Mouse (Mus musculus): ENCODE data around the gene F5.
"Not testable (repeated sequence)": the region's sequence is repeated elsewhere in the genome, so short reads cannot be mapped to it uniquely, and the experiment has no call there.

F5 gene

GRCm38 (mm10) chr1:164159781-164160180, 8.1 kb downstream of the F5 start:
- DNase-seq (ENCODE audit: low spot score), result no peak

GRCm38 (mm10) chr1:164162745-164163144, 11.1 kb downstream of the F5 start:
- DNase-seq (ENCODE audit: low spot score), result no peak

DNA sequence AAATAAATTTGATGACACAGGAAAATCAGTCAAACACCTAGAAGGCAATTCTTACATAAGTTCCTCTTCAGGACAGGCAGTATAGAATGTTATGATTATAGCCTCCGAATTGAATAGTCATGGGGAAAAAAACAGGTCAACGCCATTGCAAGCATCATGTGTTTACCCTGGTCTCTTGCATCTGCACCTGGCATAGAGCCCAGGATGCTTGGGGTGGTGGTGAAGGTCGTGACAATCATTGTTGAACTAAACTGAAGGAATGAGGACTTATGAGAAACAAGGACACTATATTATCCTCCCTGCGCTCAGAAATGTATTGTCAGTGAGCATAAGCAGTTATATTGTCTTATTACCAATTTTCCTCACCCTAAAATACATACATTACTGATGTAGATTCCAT, 17.2 kb downstream of the F5 start:
- no peak for DNase-seq (ENCODE audit: low spot score)

DNA sequence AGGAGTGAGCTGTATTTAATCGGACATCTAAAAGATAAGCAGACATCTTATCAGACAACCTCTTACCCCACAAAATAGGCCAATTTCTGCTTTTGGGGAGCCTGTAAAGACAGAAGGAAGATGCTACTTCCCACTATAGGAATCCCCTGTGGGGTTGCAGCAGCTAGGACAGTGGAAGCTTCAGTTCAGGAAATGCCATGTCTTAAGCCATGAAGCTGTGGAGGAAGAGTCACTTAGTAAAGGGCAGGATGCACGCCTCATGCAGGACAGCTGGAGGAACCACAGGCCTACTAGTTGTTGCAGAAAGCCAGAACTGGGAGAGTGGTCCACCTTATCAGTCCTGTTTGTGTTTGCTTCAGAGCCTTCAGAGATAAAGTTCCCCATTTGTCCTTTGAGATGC, 18.8 kb downstream of the F5 start:
- DNase-seq (ENCODE audit: low spot score), result no peak

GRCm38 (mm10) chr1:164173145-164173544, 21.5 kb downstream of the F5 start:
- no peak for DNase-seq (ENCODE audit: low spot score)

GRCm38 (mm10) chr1:164176856-164177255, 25.2 kb downstream of the F5 start:
- no peak for DNase-seq (ENCODE audit: low spot score)

GRCm38 (mm10) chr1:164178429-164178828, 26.8 kb downstream of the F5 start:
- DNase-seq (ENCODE audit: low spot score), result no peak

DNA sequence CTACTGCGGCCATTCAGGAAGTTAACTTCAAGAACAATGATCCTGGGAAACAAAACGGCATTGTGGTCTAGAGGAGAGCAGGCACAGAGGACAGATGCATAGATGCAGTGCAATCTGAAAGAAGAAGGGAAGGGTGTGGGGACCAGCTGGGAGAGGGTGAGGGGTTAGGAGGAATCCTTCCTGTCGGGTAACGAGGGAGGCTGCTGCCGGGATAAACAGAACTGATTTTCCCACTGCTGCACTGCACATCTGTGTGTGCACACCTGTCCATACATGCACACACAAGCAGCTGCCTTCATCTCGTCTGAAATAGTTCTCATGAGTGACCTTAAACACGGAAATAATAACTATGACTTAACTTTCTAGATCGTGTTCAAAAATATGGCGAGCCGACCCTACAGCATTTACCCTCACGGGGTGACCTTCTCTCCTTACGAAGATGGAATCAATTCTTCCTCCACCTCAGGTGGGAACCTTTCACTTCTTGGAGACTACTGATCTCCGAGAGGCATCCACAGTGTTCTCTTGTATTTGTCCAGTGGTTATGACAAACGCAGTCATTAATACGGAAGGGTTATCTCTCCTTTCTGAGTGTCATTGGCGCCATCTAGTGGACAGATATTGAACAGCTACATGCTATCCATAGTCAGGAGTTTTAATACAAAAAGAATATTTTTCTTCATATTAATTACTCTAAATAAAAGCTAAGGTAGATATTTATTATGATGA, 32.7 kb downstream of the F5 start:
- DNase-seq (ENCODE audit: low spot score), result peak; percentile 63

DNA sequence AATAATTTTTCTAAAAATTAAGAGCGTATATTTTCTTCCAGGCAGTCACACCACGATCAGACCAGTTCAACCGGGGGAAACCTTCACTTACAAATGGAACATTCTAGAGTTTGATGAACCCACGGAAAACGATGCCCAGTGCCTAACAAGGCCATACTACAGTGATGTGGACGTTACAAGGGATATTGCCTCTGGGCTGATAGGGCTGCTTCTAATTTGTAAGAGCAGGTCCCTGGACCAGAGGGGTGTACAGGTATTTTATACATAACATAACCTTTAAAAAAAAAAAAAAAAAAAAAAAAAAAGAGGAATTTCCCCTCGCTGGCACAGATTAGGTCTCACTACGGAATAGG, 33.2 kb downstream of the F5 start:
- DNase-seq (ENCODE audit: low spot score), result no peak

DNA sequence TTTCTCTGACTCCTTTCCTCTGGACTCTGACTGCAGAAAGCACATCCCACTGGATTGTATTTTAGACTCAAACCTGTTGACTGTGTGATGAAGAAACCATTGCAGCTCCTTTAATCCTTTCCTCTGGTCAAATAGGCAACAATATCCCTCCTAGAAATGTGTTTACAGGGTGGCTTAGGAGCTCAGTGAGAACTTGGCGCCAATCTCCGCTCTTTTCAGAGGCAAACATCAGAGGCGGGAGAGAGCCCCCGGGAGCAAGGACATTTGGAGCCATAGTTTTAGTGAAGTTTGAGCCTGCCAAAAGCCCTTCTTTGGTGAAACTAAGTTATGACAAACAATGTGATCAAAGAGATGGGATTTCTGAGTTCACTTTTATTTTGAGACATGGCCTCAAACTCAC, 33.7 kb downstream of the F5 start:
- no peak for DNase-seq (ENCODE audit: low spot score)

GRCm38 (mm10) chr1:164187002-164187560, 35.4 kb downstream of the F5 start:
- DNase-seq (ENCODE audit: low spot score), result no peak

DNA sequence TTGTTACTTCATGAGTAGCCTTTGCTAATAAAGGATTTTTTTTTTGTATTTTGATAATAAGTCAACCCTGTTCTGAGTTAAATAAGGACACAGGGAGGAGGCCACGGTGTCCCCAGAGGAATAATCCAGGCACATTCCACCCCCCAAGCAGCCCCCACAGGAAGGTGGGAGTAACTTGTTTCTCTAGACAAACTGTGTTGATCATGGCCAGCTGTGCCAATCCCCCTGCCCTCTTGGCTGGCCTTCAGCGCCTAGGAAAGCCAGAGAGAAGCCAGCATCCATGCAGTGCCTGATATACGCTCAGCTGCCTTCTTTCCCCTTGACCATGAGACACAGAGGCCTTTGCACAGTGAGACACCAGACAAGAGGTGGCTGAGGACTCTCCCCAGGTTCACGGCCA, 47.9 kb downstream of the F5 start:
- no peak for DNase-seq (ENCODE audit: low spot score)

DNA sequence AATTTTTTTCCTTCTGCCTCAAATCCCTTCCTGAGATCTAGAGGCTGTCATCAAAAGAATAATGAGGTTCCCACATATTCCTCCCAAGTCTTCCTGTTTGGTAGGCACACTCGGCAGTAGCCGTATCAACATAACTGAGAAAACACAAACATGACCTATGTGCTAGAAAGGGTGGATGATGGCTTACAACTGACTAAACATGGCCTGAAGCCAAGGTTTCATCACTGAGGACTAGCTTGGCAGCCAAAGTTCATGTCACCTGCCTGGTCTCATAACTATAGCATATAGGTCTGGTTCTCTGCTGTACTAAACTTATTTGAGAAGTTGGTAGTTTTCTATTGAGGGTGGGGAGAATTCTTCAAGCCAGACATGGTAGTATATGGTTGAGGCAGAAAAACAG, 56.8 kb downstream of the F5 start:
- no peak for DNase-seq (ENCODE audit: low spot score)

- DNase-seq (ENCODE audit: low spot score), result no peak
Observed at GRCm38 (mm10) chr1:164210899-164211298, 59.3 kb downstream of the F5 start.

- no peak for DNase-seq (ENCODE audit: low spot score)
Observed at GRCm38 (mm10) chr1:164212686-164213085, 61.0 kb downstream of the F5 start.

DNA sequence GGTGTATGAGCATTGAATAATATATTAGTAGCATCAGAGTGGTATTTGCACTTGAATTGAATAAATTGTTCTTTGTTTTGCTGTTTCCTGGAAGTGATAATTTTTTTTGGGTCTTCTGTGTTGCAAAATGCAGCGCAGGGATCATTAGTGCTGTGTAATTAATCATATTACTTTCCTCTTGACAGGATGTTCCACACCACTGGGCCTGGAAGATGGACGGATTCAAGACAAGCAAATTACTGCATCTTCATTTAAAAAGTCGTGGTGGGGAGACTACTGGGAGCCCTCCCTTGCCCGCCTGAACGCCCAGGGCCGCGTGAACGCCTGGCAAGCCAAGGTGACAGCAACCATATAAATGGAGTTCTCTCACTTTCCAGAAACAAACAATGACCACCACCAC, 62.6 kb downstream of the F5 start:
- DNase-seq (ENCODE audit: low spot score), result no peak

DNA sequence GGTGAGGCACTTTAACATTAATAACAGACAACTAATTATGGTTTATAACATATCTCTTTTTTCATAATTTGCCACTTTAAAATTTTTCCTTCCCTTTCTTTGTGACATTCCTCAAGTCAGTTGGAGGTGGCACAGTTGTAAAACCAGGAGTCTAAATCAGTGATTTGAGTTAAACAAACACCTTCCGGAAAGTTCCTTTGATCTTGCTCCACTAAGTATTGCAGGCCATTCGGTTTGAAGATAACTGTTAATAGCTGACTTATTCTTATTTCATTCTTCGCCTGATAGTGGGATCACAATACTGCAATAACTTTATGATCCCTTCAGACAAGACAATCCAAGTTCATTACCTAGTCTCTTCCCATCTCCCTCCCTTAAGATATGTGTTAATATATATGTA, 63.5 kb downstream of the F5 start:
- no peak for DNase-seq (ENCODE audit: low spot score)

DNA sequence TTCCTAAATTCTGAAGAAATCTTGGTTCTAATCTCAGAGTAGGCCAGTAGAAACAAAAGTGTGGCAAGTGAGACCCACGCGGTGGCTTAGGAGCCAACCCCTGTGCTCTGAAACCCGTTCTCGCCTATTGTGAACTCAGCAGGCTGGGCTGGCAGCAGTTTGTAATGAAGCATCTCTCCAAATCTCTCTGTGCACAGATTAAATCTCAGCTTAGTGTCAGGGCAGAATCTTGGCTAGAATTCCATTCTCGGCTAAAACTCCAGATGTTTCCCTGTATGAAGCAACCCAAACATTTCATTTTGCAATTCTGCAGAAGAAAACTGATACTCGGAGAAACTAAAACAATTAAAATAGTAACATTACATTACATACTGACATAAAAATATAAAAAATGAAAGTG, 63.9 kb downstream of the F5 start:
- no peak for DNase-seq (ENCODE audit: low spot score)

DNA sequence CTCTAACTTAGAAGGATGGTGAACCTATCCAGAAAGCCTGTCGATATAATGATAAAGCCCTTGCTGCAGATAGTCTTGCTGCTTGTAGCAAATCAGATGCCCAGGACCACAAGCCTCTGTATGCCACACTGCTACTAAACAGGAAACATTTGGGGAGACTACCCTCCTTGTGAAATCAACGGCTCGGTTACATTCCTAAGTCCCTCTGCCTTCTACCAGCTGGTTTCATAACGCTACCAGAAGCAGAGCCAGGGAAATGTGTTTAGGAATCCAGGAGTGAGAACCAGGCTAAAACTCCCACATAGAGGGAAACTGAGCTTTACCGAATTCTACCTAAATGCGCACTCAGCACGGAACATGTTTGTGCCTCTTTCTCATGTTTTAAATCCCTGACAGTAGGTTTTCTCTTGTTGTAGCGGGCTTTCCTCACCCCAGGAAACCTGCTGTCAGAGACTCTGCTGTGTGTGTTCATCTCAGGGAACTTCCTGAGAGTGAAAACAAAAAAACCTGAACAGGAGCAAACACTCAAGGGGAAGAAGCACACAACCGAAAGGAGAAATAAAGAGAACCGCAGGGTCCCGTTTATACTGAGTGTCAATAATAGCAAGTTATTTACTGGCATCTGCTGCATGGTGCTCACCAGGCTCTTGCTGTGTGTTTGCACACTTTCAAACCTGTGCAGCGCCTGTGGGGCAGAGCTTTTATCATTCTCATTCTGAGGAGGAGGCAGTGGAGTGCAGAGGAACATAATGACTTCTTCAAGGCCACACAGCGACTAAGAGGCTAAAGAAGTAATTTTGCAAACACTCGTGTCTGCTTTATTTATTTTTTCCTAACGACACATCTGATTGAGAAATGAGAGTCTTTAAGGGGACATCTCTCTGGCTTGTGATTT, 66.4 kb downstream of the F5 start:
- DNase-seq (ENCODE audit: low spot score), result no peak

DNA sequence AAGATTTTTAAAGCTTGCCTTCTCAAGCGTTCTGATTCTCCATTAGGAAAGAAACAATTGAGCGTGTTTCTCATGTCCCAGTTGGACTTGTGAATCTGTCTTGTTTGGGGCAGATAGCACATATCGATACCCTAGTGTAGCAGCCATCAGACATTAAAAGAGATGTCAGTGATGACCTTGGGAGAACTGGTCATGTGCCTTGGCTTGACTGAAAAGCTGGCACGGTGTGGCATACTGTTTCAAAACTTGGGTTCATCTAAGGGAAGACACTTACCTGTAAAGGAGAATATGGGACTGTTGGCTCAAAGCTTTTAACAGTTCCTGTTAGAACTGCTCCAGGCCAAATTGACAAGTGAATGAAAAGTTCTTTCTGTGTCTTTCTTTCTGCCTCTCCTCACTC, 68.6 kb downstream of the F5 start:
- DNase-seq (ENCODE audit: low spot score), result no peak

DNA sequence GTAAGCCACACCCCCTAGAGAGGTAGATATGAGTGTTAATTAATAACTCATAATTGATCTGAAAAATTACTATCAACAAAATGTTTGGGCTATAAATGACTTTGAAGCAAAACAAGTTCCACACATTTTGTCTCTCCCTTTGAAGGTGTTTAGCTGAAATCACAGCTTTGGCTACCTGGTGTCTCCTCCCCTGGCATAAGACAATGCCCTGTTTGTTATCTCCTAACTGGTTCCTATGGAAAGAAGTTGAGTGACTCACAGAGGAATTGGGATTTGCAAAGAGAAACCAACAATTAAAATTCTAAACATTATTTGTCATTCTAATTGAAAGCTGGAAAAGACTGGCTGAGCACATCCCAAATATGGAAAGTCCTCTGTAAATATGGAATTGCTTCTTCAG, 71.5 kb downstream of the F5 start:
- no peak for DNase-seq (ENCODE audit: low spot score)

DNA sequence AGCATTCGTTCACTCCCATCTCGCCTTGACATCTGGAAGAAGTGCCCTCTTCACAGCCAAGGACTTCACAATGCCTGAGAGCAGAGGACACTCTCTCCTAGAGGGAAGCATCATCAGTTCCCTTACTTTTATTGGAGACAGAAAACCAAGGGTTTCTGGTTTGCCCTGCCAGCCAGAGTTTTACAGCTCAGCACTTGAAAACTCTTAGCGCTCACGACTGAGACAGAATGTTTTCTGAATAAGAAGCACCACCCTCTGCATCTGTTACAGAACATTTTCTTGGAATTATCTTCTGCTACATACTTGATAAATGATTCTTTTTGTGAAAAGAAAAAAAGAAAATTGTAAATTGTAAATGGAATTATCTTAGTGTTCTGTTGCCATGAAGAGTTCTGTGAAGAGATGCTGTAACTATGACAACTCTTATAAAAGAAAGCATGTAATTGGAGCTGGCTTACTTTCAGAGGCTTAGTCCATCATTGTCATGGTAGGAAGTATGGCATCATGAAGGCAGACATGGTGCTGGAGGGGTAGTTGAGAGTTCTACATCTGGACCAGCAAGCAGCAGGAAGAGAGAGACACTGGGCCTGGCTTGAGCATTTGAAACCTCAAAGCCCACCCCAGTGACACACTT, 80.4 kb downstream of the F5 start:
- DNase-seq (ENCODE audit: low spot score), result not testable (repeated sequence)

GRCm38 (mm10) chr1:164233447-164233846, 81.8 kb downstream of the F5 start:
- DNase-seq (ENCODE audit: low spot score), result no peak

All from urinary bladder, postnatal 25 days (tissue).